Mouse (Mus musculus): ENCODE results near the gene Icam5.
"Not testable (repeated sequence)": the region's sequence is repeated elsewhere in the genome, so short reads cannot be mapped to it uniquely, and the experiment has no call there.

The Icam5 gene

GRCm38 (mm10) chr9:21035586-21035985 lies 3.7 kb downstream of the Icam5 start:
- no peak for DNase-seq (ENCODE audit: low spot score)

GRCm38 (mm10) chr9:21036161-21036560 lies 4.3 kb downstream of the Icam5 start:
- DNase-seq (ENCODE audit: low spot score): no peak

- DNase-seq (ENCODE audit: low spot score): no peak
These were observed 4.8 kb downstream of the Icam5 start for GRCm38 (mm10) chr9:21036666-21037065.

- DNase-seq (ENCODE audit: low spot score): no peak
These were observed 5.6 kb downstream of the Icam5 start for GRCm38 (mm10) chr9:21037481-21037891.

GRCm38 (mm10) chr9:21039779-21040178 lies 7.9 kb downstream of the Icam5 start:
- no peak for DNase-seq (ENCODE audit: low spot score)

- DNase-seq (ENCODE audit: low spot score): no peak
These were observed 9.4 kb downstream of the Icam5 start for GRCm38 (mm10) chr9:21041308-21041707.

- DNase-seq (ENCODE audit: low spot score): no peak
These were observed 11.7 kb downstream of the Icam5 start for GRCm38 (mm10) chr9:21043563-21043962.

GRCm38 (mm10) chr9:21044785-21045184 lies 12.9 kb downstream of the Icam5 start:
- DNase-seq (ENCODE audit: low spot score): not testable (repeated sequence)

GRCm38 (mm10) chr9:21045235-21045634 lies 13.4 kb downstream of the Icam5 start:
- no peak for DNase-seq (ENCODE audit: low spot score)

- no peak for DNase-seq (ENCODE audit: low spot score)
These were observed 19.7 kb downstream of the Icam5 start for GRCm38 (mm10) chr9:21051578-21051977.

- DNase-seq (ENCODE audit: low spot score): no peak
These were observed 31.1 kb downstream of the Icam5 start for GRCm38 (mm10) chr9:21062928-21063327.

- no peak for DNase-seq (ENCODE audit: low spot score)
These were observed 35.3 kb downstream of the Icam5 start, which contains the start of gene Zglp1 for GRCm38 (mm10) chr9:21067006-21067684. Zglp1 (minus strand) TSS chr9:21067093.

- no peak for DNase-seq (ENCODE audit: low spot score)
These were observed 40.8 kb downstream of the Icam5 start for GRCm38 (mm10) chr9:21072641-21073040.

- peak; percentile 71 for DNase-seq (ENCODE audit: low spot score)
These were observed 41.4 kb downstream of the Icam5 start, which contains the start of the genes Gm49373 and Fdx1l for GRCm38 (mm10) chr9:21073044-21073840. Gm49373 (minus strand) TSS chr9:21073096. Fdx1l (minus strand) TSS chr9:21073614.

- DNase-seq (ENCODE audit: low spot score): no peak
These were observed 42.3 kb downstream of the Icam5 start for GRCm38 (mm10) chr9:21074173-21074572.

GRCm38 (mm10) chr9:21075625-21076024 lies 43.8 kb downstream of the Icam5 start:
- DNase-seq (ENCODE audit: low spot score): no peak

GRCm38 (mm10) chr9:21081127-21081526 lies 49.3 kb downstream of the Icam5 start:
- DNase-seq (ENCODE audit: low spot score): no peak

- no peak for DNase-seq (ENCODE audit: low spot score)
These were observed 51.5 kb downstream of the Icam5 start for GRCm38 (mm10) chr9:21083324-21083723.

Data from ovary, postnatal 10 days (tissue).